Mouse (Mus musculus) lung, postnatal 0 days (tissue): ENCODE measurements at regions not wholly inside any gene's neighbourhood (a gene's known extent, or its start where the extent isn't known, plus 50 kb on each side); places are given as distances from the start of the nearest gene placed in this dataset.

ENCODE experiments used
- CTCF ChIP-seq: IDR thresholded peaks from 2 replicates; pipeline ENCODE4 v1.5.1; 2016; ENCODE audit warnings: antibody characterized with exemption, mild to moderate bottlenecking
- EP300 ChIP-seq: IDR thresholded peaks from 2 replicates; pipeline ENCODE4 v1.6.1; 2016; ENCODE audit warnings: antibody characterized with exemption, mild to moderate bottlenecking, control low read depth

DNA sequence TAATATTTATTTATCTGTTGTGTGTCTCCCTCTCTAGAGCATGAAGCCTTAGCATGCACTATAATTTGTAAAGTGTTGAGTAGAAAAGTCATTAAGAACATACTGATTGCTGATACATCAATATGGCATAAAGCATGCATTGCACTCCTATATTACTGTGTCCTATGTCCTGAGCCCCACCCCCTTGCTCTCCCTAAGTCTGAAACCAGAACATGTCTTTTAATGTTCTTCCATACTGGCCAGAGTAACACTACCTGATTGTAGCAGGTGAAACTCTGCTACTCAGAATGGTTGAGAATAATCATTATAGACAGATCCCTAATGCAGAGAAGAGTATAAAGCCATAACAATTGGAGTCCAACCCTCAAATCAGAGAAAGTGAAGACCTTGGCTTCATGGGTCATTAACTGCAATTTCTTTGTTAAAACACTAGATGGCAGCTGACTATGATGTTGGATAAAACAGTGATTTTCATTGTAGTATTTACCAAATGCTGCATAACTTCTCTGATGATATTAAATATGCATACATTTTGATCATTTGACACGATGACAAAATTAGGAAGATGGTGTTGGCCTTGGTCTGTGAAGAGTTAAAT lies 52.9 kb upstream of the Cast start:
- TF ChIP-seq CTCF, result peak; percentile 62
- no peak for TF ChIP-seq EP300
